Mouse (Mus musculus) mature B cell (primary cell): ENCODE results near the gene Acsm2.

Source experiments
- in situ Hi-C: fragments of 300-500 bp; cut with MboI; formaldehyde crosslinking; loops from 2 replicates; pipeline ENCODE4 v1.14.3; 2019

Acsm2 gene

GRCm38 (mm10) chr7:119554040-119554439, at the start of gene Acsm2:
TSS of gene Acsm2 (plus strand) at chr7:119554340.
- in situ Hi-C loops = no loop called here

- in situ Hi-C loops = loop anchor here (25.0 kb wide), 1 partner anchor 749 kb away; no protein-coding TSS in a partner anchor
These were observed 43.0 kb upstream of the Acsm2 start for GRCm38 (mm10) chr7:119511143-119511542.

DNA sequence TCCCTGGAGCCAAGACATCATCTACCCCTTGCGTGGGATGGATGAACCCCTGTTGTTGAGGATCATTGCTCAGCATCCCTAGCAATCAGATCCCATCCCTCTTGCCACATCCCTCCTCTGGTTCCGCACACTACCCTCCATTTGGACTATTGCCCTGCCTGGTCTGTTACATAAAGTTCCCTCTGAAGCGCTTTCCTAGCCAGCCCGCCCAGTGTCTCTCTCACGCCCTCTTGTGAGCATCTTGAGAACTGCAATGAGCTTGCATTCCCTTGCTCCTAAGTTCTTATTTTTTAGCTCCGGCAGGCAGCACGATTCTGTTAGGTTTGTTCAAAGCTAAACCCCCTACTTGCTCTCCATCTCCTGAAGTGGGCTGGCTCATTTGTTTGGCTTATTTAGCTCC, 41.1 kb upstream of the Acsm2 start:
- in situ Hi-C loops = loop anchor here (25.0 kb wide), 1 partner anchor 751 kb away; no protein-coding TSS in a partner anchor

- in situ Hi-C loops = loop anchor here (25.0 kb wide), 1 partner anchor 753 kb away; no protein-coding TSS in a partner anchor
These were observed 38.5 kb upstream of the Acsm2 start for GRCm38 (mm10) chr7:119515492-119516271.

DNA sequence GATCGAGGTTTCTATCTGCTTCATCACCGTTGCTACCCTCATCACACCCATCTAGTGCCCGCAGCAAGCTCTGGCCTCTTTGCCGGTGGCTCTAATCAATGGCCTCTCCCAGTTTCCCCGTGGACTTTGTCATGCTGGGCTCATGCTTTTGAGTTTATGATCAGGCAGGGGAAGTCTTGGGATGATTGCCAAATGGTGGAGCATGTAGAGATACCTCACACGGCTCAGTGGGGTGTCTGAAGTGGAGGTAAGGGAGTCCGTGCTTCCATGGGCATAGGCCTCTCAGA, 37.9 kb upstream of the Acsm2 start:
- in situ Hi-C loops = loop anchor here (25.0 kb wide), 1 partner anchor 754 kb away; no protein-coding TSS in a partner anchor

DNA sequence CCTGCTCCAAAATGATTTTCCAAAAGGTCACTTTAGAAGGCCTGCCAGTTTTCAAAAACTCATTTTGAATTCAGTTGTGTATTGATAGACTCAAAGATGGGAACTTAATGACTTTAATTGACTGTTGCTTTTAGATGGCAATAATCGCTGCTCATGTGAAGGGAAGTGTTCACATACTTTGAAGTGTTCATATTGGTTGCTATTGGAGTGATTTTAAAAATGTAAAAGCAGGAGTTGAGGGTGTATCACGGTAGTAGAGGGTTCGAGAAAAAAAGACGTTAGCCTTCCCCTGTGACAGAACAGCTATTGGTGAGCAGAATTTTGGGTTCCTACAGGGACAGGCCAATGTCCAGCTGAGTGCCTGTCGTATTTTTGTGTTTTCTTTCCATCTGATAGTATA, 35.0 kb upstream of the Acsm2 start, which contains the start of gene Acsm5:
Acsm5 (plus strand) TSS at position 301 of the 400 bp plus-strand sequence.
- in situ Hi-C loops = loop anchor here (25.0 kb wide), 1 partner anchor 757 kb away; no protein-coding TSS in a partner anchor

DNA sequence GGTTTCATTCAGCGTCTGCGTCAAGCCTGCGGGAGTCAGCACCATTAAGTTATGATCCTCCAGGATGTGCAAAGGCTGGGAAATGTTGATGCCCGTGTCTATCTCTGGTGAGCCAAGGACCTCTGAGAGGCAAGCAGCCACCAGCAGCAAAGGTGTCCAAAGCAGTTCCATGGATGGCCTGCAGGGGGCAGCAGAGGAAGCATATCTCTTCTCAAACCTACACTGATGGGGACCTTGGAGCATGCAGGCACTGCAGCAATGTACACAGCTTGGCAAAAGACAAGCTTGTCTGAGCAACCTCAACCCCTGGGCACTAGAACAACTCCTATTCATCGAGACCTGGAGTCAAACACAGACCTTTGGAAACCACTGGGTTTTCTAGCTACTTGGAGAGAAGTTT, 34.5 kb upstream of the Acsm2 start:
- in situ Hi-C loops = loop anchor here (25.0 kb wide), 1 partner anchor 757 kb away; no protein-coding TSS in a partner anchor

GRCm38 (mm10) chr7:119521816-119522215, 32.3 kb upstream of the Acsm2 start:
- in situ Hi-C loops = loop anchor here (25.0 kb wide), 1 partner anchor 760 kb away; no protein-coding TSS in a partner anchor

GRCm38 (mm10) chr7:119522385-119522784, 31.8 kb upstream of the Acsm2 start:
- in situ Hi-C loops = loop anchor here (25.0 kb wide), 1 partner anchor 760 kb away; no protein-coding TSS in a partner anchor

- in situ Hi-C loops = loop anchor here (25.0 kb wide), 1 partner anchor 761 kb away; no protein-coding TSS in a partner anchor
These were observed 30.8 kb upstream of the Acsm2 start, which contains the start of gene Pdilt for GRCm38 (mm10) chr7:119523389-119523788. TSS of gene Pdilt (minus strand) at chr7:119523489.

GRCm38 (mm10) chr7:119525881-119526281, 28.3 kb upstream of the Acsm2 start:
- in situ Hi-C loops = no loop called here

DNA sequence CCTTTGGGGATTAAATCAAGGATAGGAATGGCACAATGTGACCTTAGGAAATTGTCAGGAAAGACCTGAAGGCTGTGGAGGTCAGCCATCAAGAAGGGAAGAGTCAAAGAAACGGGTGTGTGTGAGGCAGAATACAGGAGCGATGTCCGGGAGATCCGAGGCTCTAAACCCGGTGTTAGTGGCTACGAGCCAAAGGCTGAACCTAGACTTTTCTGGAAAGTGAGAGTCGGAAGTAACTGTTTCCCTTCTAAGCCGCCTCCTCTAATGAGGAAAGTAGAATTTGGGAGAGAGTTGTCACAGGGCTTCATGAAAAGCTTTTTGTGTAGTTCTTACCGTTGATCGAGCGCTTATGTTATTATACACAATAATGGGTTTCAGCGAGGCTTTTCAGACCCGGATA, 27.7 kb upstream of the Acsm2 start:
- in situ Hi-C loops = no loop called here

GRCm38 (mm10) chr7:119527135-119527534, 27.0 kb upstream of the Acsm2 start:
- in situ Hi-C loops = no loop called here

DNA sequence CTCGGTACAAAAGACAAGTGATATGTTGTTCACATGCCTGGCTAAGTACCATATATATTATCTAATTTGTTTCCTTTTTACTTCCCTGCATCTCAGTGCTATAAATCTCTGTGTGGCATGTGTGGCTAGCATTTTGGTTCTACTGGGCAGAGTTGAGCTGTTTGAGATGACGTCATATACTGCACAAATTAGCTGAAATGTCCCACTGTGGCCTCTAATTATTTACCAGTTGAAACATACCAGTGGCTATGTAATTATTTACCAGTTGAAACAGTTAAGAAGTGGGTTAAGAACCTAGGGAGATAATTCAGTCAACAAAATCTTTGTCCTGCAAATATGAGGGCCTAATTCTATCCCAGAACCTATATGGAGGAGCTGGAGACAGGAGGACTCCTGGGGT, 26.6 kb upstream of the Acsm2 start:
- in situ Hi-C loops = no loop called here

DNA sequence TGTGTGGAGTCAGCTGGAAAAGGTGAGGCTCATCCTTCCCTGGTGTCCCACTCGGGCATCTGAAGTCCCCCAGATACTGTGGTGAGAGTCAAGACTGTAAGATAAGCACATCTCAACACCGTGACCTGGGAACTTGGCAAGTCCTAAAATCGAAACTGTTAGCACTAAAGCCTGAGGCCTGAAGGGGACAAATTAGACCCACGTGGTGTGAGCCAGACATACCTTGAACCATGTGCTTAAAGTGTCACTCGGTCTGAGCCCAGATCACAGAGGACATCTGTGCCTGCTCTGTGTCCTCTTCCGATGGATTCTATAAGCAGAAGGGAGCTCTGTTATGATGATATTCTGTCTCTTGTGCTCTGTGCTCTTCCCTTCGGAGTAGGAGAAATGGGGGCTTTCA, 25.5 kb upstream of the Acsm2 start:
- in situ Hi-C loops = no loop called here

- in situ Hi-C loops = no loop called here
These were observed 21.2 kb upstream of the Acsm2 start for GRCm38 (mm10) chr7:119532924-119533323.

DNA sequence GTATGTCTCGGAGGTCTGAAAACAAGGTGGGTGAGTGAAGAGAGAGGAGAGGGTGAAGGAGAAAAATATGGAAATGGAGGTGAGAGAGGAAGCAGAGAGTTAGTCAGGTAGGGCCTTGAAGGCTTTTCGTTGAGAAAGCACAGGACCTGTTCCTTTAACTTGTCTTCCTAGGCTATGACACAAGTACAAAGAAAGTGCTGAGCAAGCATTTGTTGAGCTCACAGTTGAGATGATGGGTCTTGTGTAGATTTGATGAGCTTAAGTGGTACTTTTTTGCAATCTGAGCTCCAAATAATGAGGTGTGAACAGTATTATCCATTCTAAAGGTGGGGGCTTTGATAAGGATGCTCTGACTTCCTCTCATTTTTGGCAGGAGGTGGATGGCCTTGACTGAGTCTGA, 19.8 kb upstream of the Acsm2 start:
- in situ Hi-C loops = no loop called here

DNA sequence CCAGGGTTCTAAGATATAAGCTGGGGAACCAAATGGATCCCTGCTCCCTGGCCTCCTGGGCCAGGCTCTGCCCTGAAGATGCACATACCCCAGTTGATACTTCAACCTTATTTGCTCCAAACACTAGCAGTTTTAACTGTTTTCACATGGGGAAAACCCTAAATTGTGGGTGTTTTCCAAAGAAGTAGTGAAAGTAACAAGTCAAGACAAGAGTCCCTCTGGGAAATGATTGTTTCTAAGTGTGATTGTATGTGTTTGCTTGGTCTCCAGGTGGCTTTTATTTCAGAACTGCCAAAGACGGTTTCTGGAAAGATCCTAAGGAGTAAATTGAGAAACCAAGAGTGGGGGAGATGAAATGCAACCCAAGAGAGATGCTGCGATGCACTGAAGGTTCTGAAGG, 11.7 kb upstream of the Acsm2 start:
- in situ Hi-C loops = no loop called here

DNA sequence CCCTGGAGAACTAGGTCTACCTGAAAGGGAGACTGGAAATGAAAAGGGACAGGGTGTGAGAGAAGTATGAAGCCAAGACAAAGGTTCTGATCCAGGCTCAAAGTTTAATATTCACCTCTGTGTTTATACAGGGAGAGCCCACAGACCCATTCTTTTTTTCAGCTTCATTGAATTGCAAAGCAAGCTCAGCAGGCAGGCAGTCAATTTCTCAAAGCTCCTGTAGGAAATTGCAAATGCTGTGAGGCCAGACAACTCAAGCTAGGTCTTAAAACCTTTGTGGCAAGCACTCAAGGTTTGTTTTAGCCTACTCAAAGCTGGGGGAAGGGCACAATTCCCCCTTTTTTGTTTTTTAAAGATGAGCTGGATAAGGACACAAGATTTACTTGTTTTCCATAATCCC, 8.6 kb upstream of the Acsm2 start:
- in situ Hi-C loops = no loop called here

GRCm38 (mm10) chr7:119550471-119551222, 3.5 kb upstream of the Acsm2 start:
- in situ Hi-C loops = no loop called here

GRCm38 (mm10) chr7:119559789-119560451, 5.8 kb downstream of the Acsm2 start:
- in situ Hi-C loops = no loop called here

GRCm38 (mm10) chr7:119560452-119560835, 6.3 kb downstream of the Acsm2 start:
- in situ Hi-C loops = no loop called here
